Mouse (Mus musculus) spleen, adult 2 months (tissue): Measurements from ENCODE around the gene Fbxw28.
"Not testable (repeated sequence)": the region's sequence is repeated elsewhere in the genome, so short reads cannot be mapped to it uniquely, and the experiment has no call there.

ENCODE experiments used
- CTCF ChIP-seq: fragments of 200-500 bp; IDR thresholded peaks from 2 replicates; pipeline ENCODE4 v1.5.1; 2011; ENCODE audit warnings: mild to moderate bottlenecking, inconsistent platforms; ENCODE audit not compliant: insufficient read depth, insufficient read length, insufficient replicate concordance; ENCODE audit errors: extremely low read depth
- POLR2A ChIP-seq: fragments of 200-500 bp; IDR thresholded peaks from 2 replicates; pipeline ENCODE4 v1.6.1; 2011; ENCODE audit warnings: low read depth, low read length, inconsistent platforms

GRCm38 (mm10) chr9:109287576-109287975, 51.9 kb downstream of the Fbxw28 start, which contains the start of gene Fbxw14:
- not testable (repeated sequence) for TF ChIP-seq CTCF, POLR2A
